12 mouse cellular contexts compared by ENCODE assay signal in the genomic region with DNA sequence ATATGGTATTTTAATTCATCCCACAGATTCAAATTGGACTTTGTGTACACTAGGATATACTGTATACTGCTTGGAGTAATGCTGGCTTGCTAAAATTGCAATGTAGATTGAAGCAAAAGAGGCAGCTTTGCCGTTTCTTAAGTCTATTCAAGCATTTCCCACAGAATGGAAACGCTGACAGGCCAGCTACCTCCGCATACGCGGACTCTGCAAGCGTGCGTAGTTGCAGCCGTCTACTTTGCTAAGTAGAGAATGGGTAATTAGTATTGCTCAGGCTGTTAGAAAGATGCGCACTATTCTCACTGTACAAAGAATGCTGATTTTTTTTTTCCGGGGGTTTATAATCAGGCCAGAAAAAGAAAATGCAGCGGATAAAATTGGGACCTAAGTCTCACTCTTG.
DNase-seq lines count a peak whose midpoint lies in the region; ATAC-seq and TF ChIP-seq lines count a peak whose summit lies in the region.
"Had no signal": no experiment of that assay in that cellular context is flagged by ENCODE, and none has a peak within 500 bp of the region (broad histone marks: within the 10 kb centered on the region; RNA-seq: fewer than 3 reads in every experiment).

No protein-coding gene starts in this region.

- H3K27me3 ChIP-seq in embryonic facial prominence, embryonic 12.5 days, result no peaks in the 10 kb centered on the region
- no peaks in the 10 kb centered on the region for H3K27me3 ChIP-seq in forebrain, postnatal 0 days (ENCODE audit: insufficient read depth, low read length)
- no peaks in the 10 kb centered on the region for H3K27me3 ChIP-seq in midbrain, embryonic 14.5 days (ENCODE audit: control insufficient read depth, insufficient read depth, low read length)
- no peaks in the 10 kb centered on the region for H3K27me3 ChIP-seq in thymus, adult 2 months (ENCODE audit: control insufficient read depth, insufficient read depth, low read length)

- peak overlapping the region; percentile 75 for H3K27ac ChIP-seq in layer of hippocampus, adult 2 months
- peak overlapping the region; percentile 52; the same call in 1 of the 2 replicates for H3K27ac ChIP-seq in embryonic facial prominence, embryonic 12.5 days
- peak overlapping the region; percentile 85 for H3K27ac ChIP-seq in forebrain, postnatal 0 days (ENCODE audit: low read depth, low read length)
- H3K27ac ChIP-seq in midbrain, embryonic 14.5 days (replicated peaks; ENCODE audit: low read depth, low read length), result peak overlapping the region; percentile 65; the same call in 1 of the 2 replicates
- H3K27ac ChIP-seq in thymus, adult 2 months (ENCODE audit: control insufficient read depth, insufficient read depth, low read length), result no peak overlapping the region

- no peak for TF ChIP-seq CTCF in layer of hippocampus, adult 2 months (conservative IDR thresholded peaks at IDR 0.05)
- TF ChIP-seq CTCF in forebrain, postnatal 0 days (IDR thresholded peaks at IDR 0.05; ENCODE audit: low read depth), result no peak
- no peak for TF ChIP-seq CTCF in thymus, adult 2 months (IDR thresholded peaks at IDR 0.05; ENCODE audit: borderline replicate concordance, control insufficient read depth, extremely low read depth, insufficient read depth, low read length, poor library complexity)

- TF ChIP-seq POLR2A in thymus, adult 2 months (IDR thresholded peaks at IDR 0.05; ENCODE audit: control insufficient read depth, extremely low read depth, insufficient read depth, low read length, poor library complexity), result no peak

- ATAC-seq in embryonic facial prominence, embryonic 12.5 days (ENCODE audit: insufficient number of reproducible peaks, insufficient read depth, low FRiP score, low TSS enrichment), result no peak
- peak; percentile 49 for ATAC-seq in forebrain, postnatal 0 days
- no peak for ATAC-seq in midbrain, embryonic 14.5 days (ENCODE audit: low FRiP score, low TSS enrichment)

- no peaks in the 10 kb centered on the region for H3K9me3 ChIP-seq in embryonic facial prominence, embryonic 12.5 days
- H3K9me3 ChIP-seq in forebrain, postnatal 0 days (ENCODE audit: low read length), result no peaks in the 10 kb centered on the region
- no peaks in the 10 kb centered on the region for H3K9me3 ChIP-seq in midbrain, embryonic 14.5 days (ENCODE audit: control insufficient read depth, low read length)

- peaks cover 38% of the 10 kb centered on the region for H3K4me1 ChIP-seq in embryonic facial prominence, embryonic 12.5 days
- 0 out of 2 replicates have a peak, but pooled peaks cover 6% of the 10 kb centered on the region for H3K4me1 ChIP-seq in forebrain, postnatal 0 days (ENCODE audit: insufficient read depth)
- H3K4me1 ChIP-seq in midbrain, embryonic 14.5 days (ENCODE audit: control insufficient read depth, insufficient read depth, low read length), result peaks cover 32% of the 10 kb centered on the region
- H3K4me1 ChIP-seq in thymus, adult 2 months (replicated peaks; ENCODE audit: control insufficient read depth, insufficient read depth, low read length), result no peaks in the 10 kb centered on the region

- H3K9ac ChIP-seq in embryonic facial prominence, embryonic 12.5 days, result no peak overlapping the region
- H3K9ac ChIP-seq in forebrain, postnatal 0 days, result peak overlapping the region; percentile 48
- no peak overlapping the region for H3K9ac ChIP-seq in midbrain, embryonic 14.5 days (replicated peaks; ENCODE audit: low read length)

- no peak overlapping the region for H3K4me2 ChIP-seq in embryonic facial prominence, embryonic 12.5 days (replicated peaks)
- H3K4me2 ChIP-seq in forebrain, postnatal 0 days (ENCODE audit: low read depth), result peak overlapping the region; percentile 44
- peak overlapping the region; percentile 45 for H3K4me2 ChIP-seq in midbrain, embryonic 14.5 days (ENCODE audit: low read length)

- no peaks in the 10 kb centered on the region for H3K36me3 ChIP-seq in embryonic facial prominence, embryonic 12.5 days
- no peaks in the 10 kb centered on the region for H3K36me3 ChIP-seq in forebrain, postnatal 0 days (ENCODE audit: insufficient read depth)
- H3K36me3 ChIP-seq in midbrain, embryonic 14.5 days (ENCODE audit: control insufficient read depth, insufficient read depth, low read length), result no peaks in the 10 kb centered on the region
- no peaks in the 10 kb centered on the region for H3K36me3 ChIP-seq in thymus, adult 2 months (ENCODE audit: control insufficient read depth, insufficient read depth, low read length)

- DNase-seq in layer of hippocampus, adult 2 months (ENCODE audit: low spot score in 2 of 2), result no peak
- DNase-seq in layer of hippocampus, postnatal 10 days (ENCODE audit: low spot score in 2 of 2), result no peak
- peak; percentile 81 for DNase-seq in forebrain, postnatal 0 days
- DNase-seq in midbrain, embryonic 14.5 days, result peak; percentile 64
- DNase-seq in ovary, postnatal 36 days (ENCODE audit: low spot score), result no peak
- no peak for DNase-seq in thymus, adult 2 months
- DNase-seq in gastrocnemius, postnatal 25 days, result no peak
- DNase-seq: adrenal gland, postnatal 10 days; B cell, adult 2 months; kidney, adult 8-10 months; lung, postnatal 4 days had no signal

- 65% methylated on average over 11 of the region's 11 CpGs for WGBS in embryonic facial prominence, embryonic 12.5 days
- 22% methylated on average over 11 of the region's 11 CpGs for WGBS in forebrain, postnatal 0 days
- 23% methylated on average over 11 of the region's 11 CpGs for WGBS in midbrain, embryonic 14.5 days
- WGBS in thymus, adult 2 months, result 91% methylated on average over 11 of the region's 11 CpGs

- H3K4me3 ChIP-seq in layer of hippocampus, adult 2 months, result peak overlapping the region; percentile 11; the same call in 1 of the 2 replicates
- H3K4me3 ChIP-seq in embryonic facial prominence, embryonic 12.5 days, result no peak overlapping the region
- no peak overlapping the region for H3K4me3 ChIP-seq in forebrain, postnatal 0 days (ENCODE audit: low read depth, low read length)
- H3K4me3 ChIP-seq in midbrain, embryonic 14.5 days (replicated peaks; ENCODE audit: low read depth, low read length), result no peak overlapping the region
- no peak overlapping the region for H3K4me3 ChIP-seq in thymus, adult 2 months (ENCODE audit: control insufficient read depth, insufficient read depth, low read length)

Comparison
In these comparisons a context has a peak if more than half of its experiments do, and no peak if none do; other contexts are left out.
1. DNase-seq: peak in forebrain, postnatal 0 days (single experiment) and midbrain, embryonic 14.5 days (single experiment); none in layer of hippocampus, adult 2 months (0 of 2), layer of hippocampus, postnatal 10 days (0 of 2), ovary, postnatal 36 days (single experiment), thymus, adult 2 months (single experiment) and gastrocnemius, postnatal 25 days (single experiment).